Mouse (Mus musculus) regulatory T cell (primary cell): Measurements from ENCODE around the gene Ocln.
"Not testable (repeated sequence)": the region's sequence is repeated elsewhere in the genome, so short reads cannot be mapped to it uniquely, and the experiment has no call there.

Experiments used
- in situ Hi-C: fragments of 300-600 bp; cut with MboI, MseI; formaldehyde crosslinking; loops from one replicate; pipeline ENCODE4 v1.15.1; 2025; ENCODE audit warnings: high pct_unique_total_duplicates

Ocln gene

GRCm38 (mm10) chr13:100493313-100493712 is 59.2 kb downstream of the Ocln start:
- in situ Hi-C loops: loop anchor here (25.0 kb wide), 1 partner anchor 1156 kb away; the partner anchor contains the start of genes Mrps27 and Ptcd2

DNA sequence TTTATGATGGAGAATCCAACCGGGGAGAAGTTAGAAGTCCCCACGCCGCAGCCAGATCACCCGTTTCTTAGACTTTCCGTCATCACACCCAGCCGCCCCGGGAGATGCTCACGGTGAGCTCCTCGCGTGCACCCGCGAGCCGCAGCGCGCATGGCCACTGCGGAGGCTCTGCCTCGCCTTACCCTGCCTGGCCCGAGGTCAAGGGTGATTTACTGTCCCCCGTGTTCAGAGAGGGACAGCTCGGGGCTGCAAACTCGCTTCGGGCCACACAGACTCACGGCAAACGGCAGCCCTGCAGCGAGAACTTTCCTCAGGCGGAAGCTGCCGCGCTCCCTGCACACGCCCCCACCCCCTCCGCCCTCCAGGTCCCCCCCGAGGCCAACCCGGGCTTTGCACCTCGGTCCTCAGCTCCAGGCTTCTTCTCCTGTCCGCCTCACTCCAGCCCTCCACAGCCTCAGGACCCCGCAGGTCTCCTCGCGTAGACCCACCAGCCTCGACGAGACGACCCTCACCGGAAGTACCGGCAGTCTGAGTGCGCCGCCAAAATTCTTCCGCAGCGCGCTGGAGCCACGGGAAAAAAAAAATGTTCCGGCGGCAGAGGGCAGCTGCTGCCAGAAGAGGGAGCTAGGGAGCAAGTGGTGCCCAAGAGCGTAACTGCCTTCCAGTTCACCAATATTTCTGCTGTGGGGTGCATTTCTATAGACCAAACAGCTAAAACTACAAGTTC is 60.3 kb downstream of the Ocln start, which contains the start of gene Gtf2h2:
Gtf2h2 (minus strand) TSS at position 519 of the 727 bp plus-strand sequence.
- in situ Hi-C loops: loop anchor here (25.0 kb wide), 1 partner anchor 1155 kb away; the partner anchor contains the start of genes Mrps27 and Ptcd2

DNA sequence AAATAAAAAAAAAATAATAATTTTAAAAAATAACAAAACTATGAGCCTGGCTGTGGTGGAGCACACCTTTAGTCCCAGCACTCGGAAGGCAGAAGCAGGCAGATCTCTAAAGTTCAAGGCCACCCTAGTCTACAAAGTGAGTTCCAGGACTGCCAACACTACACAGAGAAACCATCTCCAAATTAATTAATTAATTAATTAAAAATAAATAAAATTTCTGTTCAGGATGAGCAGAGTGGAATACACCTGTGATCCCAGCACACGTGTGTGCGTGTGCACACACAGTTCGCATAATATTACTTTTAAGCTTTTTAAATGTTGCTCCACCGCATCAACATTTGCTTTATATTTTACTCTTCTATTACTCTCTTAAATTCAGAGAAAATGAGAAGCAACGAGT is 60.9 kb downstream of the Ocln start:
- in situ Hi-C loops: loop anchor here (25.0 kb wide), 1 partner anchor 1154 kb away; the partner anchor contains the start of genes Mrps27 and Ptcd2

- in situ Hi-C loops: loop anchor here (25.0 kb wide), 1 partner anchor 1153 kb away; the partner anchor contains the start of genes Mrps27 and Ptcd2
Measured at GRCm38 (mm10) chr13:100490424-100490823, 62.1 kb downstream of the Ocln start.

DNA sequence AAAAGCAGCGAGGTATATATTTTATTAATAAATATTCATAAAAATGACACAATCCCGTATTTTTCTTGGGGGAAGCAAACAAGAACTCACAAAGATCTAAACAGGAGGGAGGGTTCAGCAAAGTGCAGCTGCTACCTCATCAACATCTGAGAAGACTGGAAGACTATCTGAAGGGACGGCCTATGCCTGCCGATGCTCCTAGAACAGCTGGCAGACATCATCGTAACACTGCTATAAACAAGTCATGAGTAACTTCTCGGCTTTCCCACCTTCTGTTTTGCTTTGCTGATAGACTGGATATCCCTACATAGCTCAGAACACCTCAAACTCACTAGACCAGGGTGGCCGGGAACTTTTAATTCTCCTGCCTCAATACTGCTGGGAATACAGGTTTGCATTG is 68.9 kb downstream of the Ocln start:
- in situ Hi-C loops: loop anchor here (5.0 to 25.0 kb wide), 2 partner anchors 356 to 1146 kb away; partner anchors contain the start of genes Mrps27 and Ptcd2

GRCm38 (mm10) chr13:100463527-100464222 is 88.8 kb downstream of the Ocln start:
- in situ Hi-C loops: no loop called here

GRCm38 (mm10) chr13:100461336-100461735 is 91.2 kb downstream of the Ocln start:
- in situ Hi-C loops: no loop called here

DNA sequence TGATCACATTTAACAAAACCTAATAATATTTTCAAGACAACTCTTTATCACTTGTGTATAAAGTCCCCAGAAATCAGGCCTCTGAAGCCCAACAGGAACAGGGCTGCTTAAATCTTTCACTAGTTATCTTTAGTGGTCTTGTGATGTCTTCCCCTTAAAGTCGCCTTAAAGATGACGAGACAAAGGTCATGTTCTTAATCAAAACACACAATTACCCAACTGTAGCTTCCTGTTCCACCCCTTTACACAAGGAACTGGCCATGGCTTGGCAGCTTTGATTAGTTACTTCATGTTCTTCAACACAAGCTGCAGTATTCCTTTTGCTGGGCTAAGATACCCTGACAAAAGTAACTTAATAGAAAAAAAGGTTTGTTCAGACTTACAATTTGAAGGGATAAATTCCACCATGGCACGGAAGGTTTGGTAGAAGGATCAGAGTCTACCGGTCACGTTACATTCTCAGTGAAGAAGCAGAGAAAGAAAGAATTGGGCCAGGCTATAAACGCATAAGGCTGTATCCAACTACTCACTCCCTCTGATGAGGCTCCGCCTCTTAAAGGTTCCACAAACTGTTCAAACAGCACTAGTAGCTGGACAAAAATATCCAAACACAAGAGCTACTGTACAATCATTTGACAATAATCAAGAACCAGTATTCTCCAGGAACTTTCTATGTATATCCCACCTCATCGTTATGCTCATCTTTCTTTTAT is 99.9 kb downstream of the Ocln start, which contains the start of gene Naip1:
Naip1 (minus strand) TSS at position 455 of the 713 bp plus-strand sequence.
- in situ Hi-C loops: not testable (repeated sequence)

DNA sequence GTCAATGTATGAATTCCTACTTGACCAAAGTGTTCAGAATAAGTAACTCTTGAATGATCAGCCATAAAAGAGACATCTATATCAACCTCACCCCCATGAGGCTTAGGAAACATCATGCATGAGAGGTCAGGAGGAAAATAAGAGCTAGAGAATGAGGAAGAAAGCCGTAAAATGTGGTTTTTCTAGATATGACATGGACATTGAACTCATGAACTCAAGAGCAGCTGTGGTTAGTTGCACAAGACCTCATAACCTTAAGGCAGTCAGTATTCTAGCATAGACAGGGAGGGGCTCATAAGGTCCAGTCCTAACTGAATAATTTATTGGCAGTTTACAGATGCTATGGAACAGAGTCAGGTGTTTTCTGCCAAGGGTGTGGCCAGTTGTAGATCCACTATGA is 103.0 kb downstream of the Ocln start:
- in situ Hi-C loops: no loop called here
